ENCODE assay signal across 15 mouse cellular contexts in genomic region chr12:99417885-99418284, GRCm38 (mm10).
DNase-seq lines count a peak whose midpoint lies in the region; ATAC-seq and TF ChIP-seq lines count a peak whose summit lies in the region.
"Had no signal": no experiment of that assay in that cellular context is flagged by ENCODE, and none has a peak within 500 bp of the region (broad histone marks: within the 10 kb centered on the region; RNA-seq: fewer than 3 reads in every experiment).

No protein-coding gene starts in this region.

- H3K36me3 ChIP-seq in intestine, embryonic 16.5 days (ENCODE audit: control insufficient read depth, insufficient read depth, low read length), result no peaks in the 10 kb centered on the region
- H3K36me3 ChIP-seq in testis, adult 2 months (ENCODE audit: control insufficient read depth, insufficient read depth, low read length), result no peaks in the 10 kb centered on the region
- H3K36me3 ChIP-seq: limb, embryonic 13.5 days had no signal

- intact Hi-C loops in left cerebral cortex, postnatal 25 days (cut with DNase I), result no loop called here

- peak overlapping the region; percentile 69; the same call in 1 of the 2 replicates for H3K27ac ChIP-seq in intestine, embryonic 16.5 days (ENCODE audit: low read length)
- H3K27ac ChIP-seq in testis, adult 2 months (ENCODE audit: control insufficient read depth, insufficient read depth, low read depth, low read length), result peak overlapping the region; percentile 23
- H3K27ac ChIP-seq: limb, embryonic 13.5 days had no signal

- no peak for ATAC-seq in intestine, embryonic 16.5 days
- ATAC-seq: midbrain, embryonic 16.5 days had no signal

- TF ChIP-seq CTCF in testis, adult 2 months (IDR thresholded peaks at IDR 0.05; ENCODE audit: control insufficient read depth, insufficient read depth, insufficient replicate concordance, low read depth, low read length), result no peak

- H3K4me3 ChIP-seq in intestine, embryonic 16.5 days (ENCODE audit: low read length), result no peak overlapping the region
- no peak overlapping the region for H3K4me3 ChIP-seq in testis, adult 2 months (ENCODE audit: control insufficient read depth, low read depth, low read length)
- H3K4me3 ChIP-seq: limb, embryonic 13.5 days had no signal

- 55% methylated on average over 9 of the region's 9 CpGs for WGBS in intestine, embryonic 16.5 days

- no peaks in the 10 kb centered on the region for H3K9me3 ChIP-seq in intestine, embryonic 16.5 days (ENCODE audit: control insufficient read depth, low read length)
- H3K9me3 ChIP-seq: limb, embryonic 13.5 days had no signal

- peak; percentile 40 to 52 for DNase-seq in left cerebral cortex, adult 18-20 months (ENCODE audit: low spot score in 2 of 2)
- DNase-seq in left cerebral cortex, adult 11 months (ENCODE audit: low spot score), result no peak
- peak; percentile 39 to 64 for DNase-seq in left cerebral cortex, postnatal 25 days (ENCODE audit: low spot score in 2 of 2)
- DNase-seq in embryo, embryonic 10.5 days (ENCODE audit: low spot score), result no peak
- DNase-seq in urinary bladder, postnatal 36 days (ENCODE audit: low spot score in 2 of 2), result no peak
- DNase-seq in kidney, postnatal 4 days, result no peak
- DNase-seq: adrenal gland, postnatal 14 days; B cell, adult 2 months; cerebellum, adult 8-10 months; heart, postnatal 4 days; kidney, adult 9 months had no signal

- H3K9ac ChIP-seq in intestine, embryonic 16.5 days (ENCODE audit: low read depth, low read length), result no peak overlapping the region
- H3K9ac ChIP-seq: limb, embryonic 13.5 days had no signal

- no peaks in the 10 kb centered on the region for H3K27me3 ChIP-seq in intestine, embryonic 16.5 days (replicated peaks; ENCODE audit: control insufficient read depth, insufficient read depth, low read length)
- no peaks in the 10 kb centered on the region for H3K27me3 ChIP-seq in testis, adult 2 months (ENCODE audit: control insufficient read depth, insufficient read depth, low read length)
- H3K27me3 ChIP-seq: limb, embryonic 13.5 days had no signal

- peaks cover 11% of the 10 kb centered on the region for H3K4me1 ChIP-seq in intestine, embryonic 16.5 days (ENCODE audit: control insufficient read depth, insufficient read depth, low read length)
- H3K4me1 ChIP-seq in testis, adult 2 months (ENCODE audit: control insufficient read depth, insufficient read depth, low read length), result peaks cover 4% of the 10 kb centered on the region; the same call in 1 of the 2 replicates

- no peak overlapping the region for H3K4me2 ChIP-seq in intestine, embryonic 16.5 days (ENCODE audit: low read depth, low read length)
- H3K4me2 ChIP-seq: limb, embryonic 13.5 days had no signal

- no peak for TF ChIP-seq POLR2A in testis, adult 2 months (IDR thresholded peaks at IDR 0.05; ENCODE audit: control insufficient read depth, low read depth, low read length)

Comparison
In these comparisons a context has a peak if more than half of its experiments do, and no peak if none do; other contexts are left out.
1. DNase-seq: peak in left cerebral cortex, adult 18-20 months (2 of 2) and left cerebral cortex, postnatal 25 days (2 of 2); none in left cerebral cortex, adult 11 months (single experiment), embryo, embryonic 10.5 days (single experiment), urinary bladder, postnatal 36 days (0 of 2) and kidney, postnatal 4 days (0 of 2).